Mouse (Mus musculus): Measurements from ENCODE around the gene Morc1. TPM values are rescaled to one million over a fixed set of nuclear protein-coding genes. Genes with fewer than 3 reads are reported as not detected.

Gene Morc1
- total and polyA plus RNA-seq, 3 experiments: 0.64 TPM; not detected in 2

DNA sequence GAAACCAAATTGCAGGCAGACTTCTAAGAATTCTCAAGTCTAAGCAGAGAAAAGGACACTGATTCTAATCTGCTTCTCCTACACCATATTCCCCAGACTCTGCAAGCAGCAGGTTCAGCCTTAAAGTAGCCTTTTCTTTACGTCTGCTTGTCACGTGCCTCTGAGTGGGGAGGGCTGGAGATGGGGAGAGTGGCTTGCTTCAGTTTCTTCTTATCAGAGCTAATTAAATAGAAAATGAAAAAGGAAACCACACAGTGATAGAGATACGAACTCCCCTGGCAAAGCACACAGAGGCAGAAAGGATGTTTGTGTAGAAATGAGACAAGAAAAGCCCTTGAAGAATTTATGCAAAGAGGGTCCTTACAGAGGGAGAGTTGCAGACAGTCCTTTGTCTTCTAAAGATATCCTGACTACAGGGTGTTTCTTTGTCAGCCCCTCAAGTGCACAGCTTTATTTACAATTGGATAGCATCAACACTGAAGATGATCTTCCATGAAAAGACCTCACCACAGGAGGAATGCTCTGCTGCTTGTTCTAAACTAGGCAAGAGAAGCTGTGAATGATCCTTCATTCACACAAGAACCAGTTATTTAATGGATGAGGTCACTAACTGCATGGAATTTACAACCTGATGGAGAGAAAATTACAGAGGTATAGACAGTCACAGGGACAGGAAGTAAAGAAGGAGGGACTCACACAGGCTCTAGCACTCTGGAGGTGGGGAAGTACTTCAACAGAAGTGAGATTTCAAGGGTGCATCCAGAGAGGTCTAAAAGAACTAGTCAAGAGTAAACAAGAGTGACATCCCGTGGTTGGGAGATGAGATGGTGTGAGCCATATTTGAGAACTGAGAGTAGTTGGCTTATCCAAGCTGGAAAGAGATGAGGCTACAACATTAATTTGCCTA is 44.1 kb downstream of the Morc1 start:
- no peak overlapping the region for H3K27ac ChIP-seq (ENCODE audit: insufficient read depth, low read depth)
- dilution Hi-C loops (cut with MboI; ENCODE audit: extremely low pct_ligation_motif_present, extremely low pct_unique_long_range_greater_than_20kb, low sequenced_read_pairs): no loop called here

DNA sequence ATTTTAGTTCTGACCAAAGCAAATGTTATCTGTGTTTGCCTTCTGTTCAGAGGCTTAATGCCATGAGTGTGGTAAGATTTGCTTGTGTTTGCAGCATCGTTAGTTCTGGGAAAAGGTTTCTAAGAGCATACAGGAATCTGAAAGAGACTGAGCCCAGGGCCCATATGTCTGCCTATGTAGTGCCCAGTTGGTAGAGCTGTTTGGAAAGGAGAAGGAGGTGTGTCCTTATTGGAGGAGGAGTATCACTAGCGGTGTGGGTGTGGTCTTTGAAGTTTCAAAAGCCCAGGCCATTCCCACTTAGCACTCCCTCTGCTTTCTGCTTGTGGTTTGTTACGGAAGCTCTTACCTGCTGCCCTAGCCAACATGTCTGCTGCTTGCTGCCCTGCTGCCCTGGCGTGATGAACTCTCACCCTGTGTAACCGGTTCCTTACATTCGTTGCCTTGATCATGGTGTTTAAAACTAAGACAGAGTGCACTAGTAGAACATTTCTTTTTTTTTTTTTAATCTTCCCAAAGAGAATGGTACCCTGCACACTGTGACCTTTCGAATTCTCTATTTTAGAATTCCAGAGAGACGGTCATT is 48.3 kb downstream of the Morc1 start:
- Histone ChIP-seq H3K9me3 (replicated peaks; ENCODE audit: low read length) (peaks cover 78% of the 10 kb centered on the region), H3K4me2 (ENCODE audit: insufficient read depth, low read depth, poor library complexity, severe bottlenecking) (no peak overlapping the region), H3K4me1 (ENCODE audit: control insufficient read depth in 1 of 2, insufficient read depth in 2 of 2) (no peaks in the 10 kb centered on the region), H3K79me2 (replicated peaks; ENCODE audit: control insufficient read depth, extremely low read depth, insufficient read depth, poor library complexity, severe bottlenecking) (no peaks in the 10 kb centered on the region), H3K27me3 (replicated peaks) (no peaks in the 10 kb centered on the region), H3K9ac (ENCODE audit: insufficient read depth, low read depth) (no peak overlapping the region), H3K36me3 (replicated peaks in 1 of 2; ENCODE audit: control insufficient read depth in 1 of 2, insufficient read depth in 1 of 2, low read length in 1 of 2) (no peaks in the 10 kb centered on the region), H3K4me3 (replicated peaks in 1 of 3; ENCODE audit: low read depth in 2 of 3, low read length in 2 of 3, poor library complexity in 1 of 3) (no peak overlapping the region), H3K27ac (ENCODE audit: insufficient read depth, low read depth) (no peak overlapping the region)
- no peak for DNase-seq (ENCODE audit: extremely low read depth)
- in situ Hi-C loops (cut with MboI; ENCODE audit: low pct_ligation_motif_present, low pct_unique_long_range_greater_than_20kb, low sequenced_read_pairs): no loop called here
- no peak for TF ChIP-seq CHD2 (IDR thresholded peaks at IDR 0.05; ENCODE audit: low read length)
- TF ChIP-seq ZKSCAN1 (IDR thresholded peaks at IDR 0.05; ENCODE audit: borderline replicate concordance, low read depth, low read length): no peak
- no peak for TF ChIP-seq ETS1 (conservative IDR thresholded peaks at IDR 0.05; ENCODE audit: low read depth, low read length)
- no peak for TF ChIP-seq POLR2AphosphoS2 (IDR thresholded peaks at IDR 0.05; ENCODE audit: low read depth, low read length)
- TF ChIP-seq EP300 (IDR thresholded peaks at IDR 0.05; ENCODE audit: low read length): no peak
- no peak for TF ChIP-seq TBP (conservative IDR thresholded peaks at IDR 0.05; ENCODE audit: low read depth, low read length)
- no peak for TF ChIP-seq USF2 (conservative IDR thresholded peaks at IDR 0.05; ENCODE audit: low read depth, low read length)
- no peak for TF ChIP-seq BHLHE40 (IDR thresholded peaks at IDR 0.05; ENCODE audit: low read depth, low read length)
- no peak for TF ChIP-seq HCFC1 (IDR thresholded peaks at IDR 0.05; ENCODE audit: low read depth, low read length)
- TF ChIP-seq NRF1 (IDR thresholded peaks at IDR 0.05; ENCODE audit: low read depth, low read length): no peak
- no peak for TF ChIP-seq GABPA (IDR thresholded peaks at IDR 0.05; ENCODE audit: insufficient replicate concordance, low read depth, low read length)
- no peak for TF ChIP-seq UBTF (IDR thresholded peaks at IDR 0.05; ENCODE audit: low read depth, low read length)
- TF ChIP-seq SIN3A (IDR thresholded peaks at IDR 0.05; ENCODE audit: low read length): no peak
- TF ChIP-seq MAX (IDR thresholded peaks at IDR 0.05; ENCODE audit: low read length): no peak
- no peak for TF ChIP-seq RCOR1 (conservative IDR thresholded peaks at IDR 0.05; ENCODE audit: low read depth, low read length)
- no peak for TF ChIP-seq MEF2A (IDR thresholded peaks at IDR 0.05; ENCODE audit: borderline replicate concordance, low read depth, low read length)
- TF ChIP-seq IRF4 (IDR thresholded peaks at IDR 0.05; ENCODE audit: low read depth, low read length): no peak
- TF ChIP-seq RAD21 (IDR thresholded peaks at IDR 0.05; ENCODE audit: low read depth, low read length): no peak
- dilution Hi-C loops (cut with MboI; ENCODE audit: extremely low pct_ligation_motif_present, extremely low pct_unique_long_range_greater_than_20kb, low sequenced_read_pairs): no loop called here

More for the DNA sequence above, 44.1 kb downstream of the Morc1 start:
- Histone ChIP-seq H3K4me2 (ENCODE audit: insufficient read depth, low read depth, poor library complexity, severe bottlenecking) (no peak overlapping the region), H3K36me3 (replicated peaks in 1 of 2; ENCODE audit: control insufficient read depth in 1 of 2, insufficient read depth in 1 of 2, low read length in 1 of 2) (no peaks in the 10 kb centered on the region), H3K4me1 (ENCODE audit: control insufficient read depth in 1 of 2, insufficient read depth in 2 of 2) (no peaks in the 10 kb centered on the region), H3K27me3 (replicated peaks) (no peaks in the 10 kb centered on the region), H3K9me3 (replicated peaks; ENCODE audit: low read length) (peaks cover 74% of the 10 kb centered on the region), H3K79me2 (replicated peaks; ENCODE audit: control insufficient read depth, extremely low read depth, insufficient read depth, poor library complexity, severe bottlenecking) (no peaks in the 10 kb centered on the region), H3K9ac (ENCODE audit: insufficient read depth, low read depth) (no peak overlapping the region), H3K4me3 (replicated peaks in 1 of 3; ENCODE audit: low read depth in 2 of 3, low read length in 2 of 3, poor library complexity in 1 of 3) (no peak overlapping the region)
- TF ChIP-seq E2F4 (IDR thresholded peaks at IDR 0.05; ENCODE audit: insufficient replicate concordance, low read depth, low read length) (no peak), NRF1 (IDR thresholded peaks at IDR 0.05; ENCODE audit: low read depth, low read length) (no peak), POLR2AphosphoS2 (IDR thresholded peaks at IDR 0.05; ENCODE audit: low read depth, low read length) (no peak), PAX5 (IDR thresholded peaks at IDR 0.05; ENCODE audit: low read length) (no peak), HCFC1 (IDR thresholded peaks at IDR 0.05; ENCODE audit: low read depth, low read length) (no peak), MAZ (IDR thresholded peaks at IDR 0.05; ENCODE audit: low read depth, low read length) (no peak)
- in situ Hi-C loops (cut with MboI; ENCODE audit: low pct_ligation_motif_present, low pct_unique_long_range_greater_than_20kb, low sequenced_read_pairs): no loop called here
- DNase-seq (ENCODE audit: extremely low read depth): no peak
